Mouse (Mus musculus) adrenal gland, postnatal 10 days (tissue): ENCODE results near the gene Aph1a. TPM values are rescaled to one million over a fixed set of nuclear protein-coding genes. Genes with fewer than 3 reads are reported as not detected.
"Not testable (repeated sequence)": the region's sequence is repeated elsewhere in the genome, so short reads cannot be mapped to it uniquely, and the experiment has no call there.

Source experiments
- DNase-seq: peaks from one replicate; pipeline ENCODE4 v3.0.0; 2021; ENCODE audit warnings: mixed read lengths
- total RNA-seq, 2 experiments: library from RNA; stranded (reverse); gene quantifications; 2 replicates each; pipeline ENCODE4 v1.2.3; 2021

Gene Aph1a
- total RNA-seq, 2 experiments from 2014 or later: 167 to 171 TPM

- DNase-seq: no peak
Measured at GRCm38 (mm10) chr3:95916760-95917159, 23.0 kb downstream of the Aph1a start.

DNA sequence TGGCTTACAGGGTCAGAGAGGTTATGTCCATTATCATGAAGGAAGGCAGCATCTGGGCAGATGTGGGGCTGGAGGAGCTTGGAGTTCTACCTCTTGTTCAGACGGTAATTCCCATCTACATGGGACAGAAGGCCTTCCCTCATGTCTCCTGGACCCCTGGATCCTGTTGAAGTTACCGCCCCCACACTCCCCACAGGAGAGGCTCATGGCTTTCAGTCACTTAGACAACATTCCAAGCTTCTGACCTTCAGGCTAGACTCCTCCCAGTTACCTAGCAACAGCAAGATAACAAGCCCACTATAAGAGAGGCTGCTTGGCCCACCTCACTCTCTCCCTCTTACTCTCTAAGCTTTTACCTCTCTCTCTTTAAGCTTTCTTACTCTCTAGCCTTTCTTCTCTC is 26.8 kb downstream of the Aph1a start:
- DNase-seq: not testable (repeated sequence)

DNA sequence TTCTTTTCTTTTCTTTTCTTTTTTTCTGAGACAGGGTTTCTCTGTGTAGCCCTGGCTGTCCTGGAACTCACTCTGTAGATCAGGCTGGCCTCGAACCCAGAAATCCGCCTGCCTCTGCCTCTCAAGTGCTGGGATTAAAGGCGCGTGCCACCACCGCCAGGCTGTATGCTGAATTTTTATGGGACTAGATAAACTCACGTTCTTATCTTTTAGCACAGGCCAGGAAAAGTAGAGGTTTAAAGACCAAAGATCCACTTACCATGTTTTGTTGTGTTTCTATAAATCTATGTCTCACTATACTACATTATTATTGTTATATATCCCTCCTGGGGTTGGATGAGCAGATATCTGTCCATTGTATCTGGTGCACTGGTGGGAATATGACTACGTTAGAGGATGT is 29.7 kb downstream of the Aph1a start:
- not testable (repeated sequence) for DNase-seq

- no peak for DNase-seq
Measured at GRCm38 (mm10) chr3:95924185-95924584, 30.4 kb downstream of the Aph1a start.

- DNase-seq: no peak
Measured at GRCm38 (mm10) chr3:95925087-95925486, 31.3 kb downstream of the Aph1a start.

GRCm38 (mm10) chr3:95928261-95928657 is 34.5 kb downstream of the Aph1a start:
- DNase-seq: no peak

GRCm38 (mm10) chr3:95928658-95929503 is 35.1 kb downstream of the Aph1a start, which contains the start of gene Anp32e:
Anp32e (plus strand) TSS chr3:95929246.
- peak; percentile 98 for DNase-seq

GRCm38 (mm10) chr3:95929581-95930470 is 36.1 kb downstream of the Aph1a start:
- peak; percentile 71 for DNase-seq

- no peak for DNase-seq
Measured at GRCm38 (mm10) chr3:95930471-95930789, 36.7 kb downstream of the Aph1a start.

DNA sequence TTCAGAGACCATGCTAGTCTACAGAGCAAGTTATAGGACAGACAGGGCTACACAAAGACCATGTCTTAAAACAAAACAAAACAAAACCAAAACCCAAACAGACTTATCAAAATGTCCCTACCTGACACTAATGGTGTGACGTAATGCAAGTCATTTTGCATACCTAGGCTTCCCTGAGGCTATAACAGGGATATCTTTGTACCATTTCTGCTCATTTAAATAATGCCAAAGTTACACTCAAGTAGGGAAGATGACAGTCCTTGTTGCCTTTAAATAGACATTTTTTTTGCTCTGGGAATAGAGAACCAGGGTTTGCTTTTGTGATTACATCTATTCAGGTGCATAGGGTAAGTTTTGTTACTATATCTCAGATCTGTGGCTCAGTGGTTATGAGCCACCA is 37.7 kb downstream of the Aph1a start:
- no peak for DNase-seq

DNA sequence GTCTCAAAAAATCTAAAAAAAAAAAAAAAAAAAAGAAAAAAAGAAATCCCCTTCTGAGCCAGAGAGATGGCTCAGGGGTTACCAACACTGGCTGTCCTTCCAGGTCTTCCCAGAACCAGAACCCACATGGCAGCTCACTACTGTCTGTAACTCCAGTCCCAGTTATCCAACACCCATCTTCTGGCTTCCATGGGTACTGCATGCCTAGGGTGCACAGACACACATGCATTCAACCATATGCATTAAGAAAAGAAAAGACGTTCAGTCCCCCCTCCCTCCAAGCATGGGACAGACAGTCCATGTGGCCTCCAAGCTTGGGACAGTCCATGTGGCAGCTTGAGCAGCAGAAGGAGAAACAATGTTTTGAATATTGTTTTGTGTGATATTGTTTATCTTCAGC is 38.4 kb downstream of the Aph1a start:
- DNase-seq: no peak

- no peak for DNase-seq
Measured at GRCm38 (mm10) chr3:95932566-95932965, 38.8 kb downstream of the Aph1a start.

GRCm38 (mm10) chr3:95933111-95933750 is 39.5 kb downstream of the Aph1a start:
- DNase-seq: no peak

- DNase-seq: no peak
Measured at GRCm38 (mm10) chr3:95934448-95934847, 40.7 kb downstream of the Aph1a start.

DNA sequence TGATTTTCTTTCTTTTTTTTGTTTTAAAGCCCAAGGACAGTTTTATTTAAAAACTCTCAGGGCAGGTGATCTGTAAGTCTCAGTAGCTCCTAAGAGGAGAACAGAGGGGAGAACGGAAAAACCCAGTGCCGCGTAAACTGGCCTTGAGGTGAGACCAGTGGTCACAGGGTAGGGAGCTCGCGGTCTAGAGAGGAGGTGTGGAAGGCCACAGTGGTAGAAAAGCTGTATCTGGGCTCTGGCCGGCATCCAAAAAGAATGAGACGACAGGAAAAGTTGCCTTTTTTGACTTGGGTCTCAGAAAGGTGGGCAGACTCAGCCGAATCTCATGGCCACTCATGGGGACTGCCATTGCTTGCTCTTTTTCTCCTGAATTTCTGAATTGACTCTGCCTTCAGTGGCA is 44.4 kb downstream of the Aph1a start:
- DNase-seq: peak; percentile 47

- peak; percentile 34 for DNase-seq
Measured at GRCm38 (mm10) chr3:95938835-95939234, 45.1 kb downstream of the Aph1a start.

DNA sequence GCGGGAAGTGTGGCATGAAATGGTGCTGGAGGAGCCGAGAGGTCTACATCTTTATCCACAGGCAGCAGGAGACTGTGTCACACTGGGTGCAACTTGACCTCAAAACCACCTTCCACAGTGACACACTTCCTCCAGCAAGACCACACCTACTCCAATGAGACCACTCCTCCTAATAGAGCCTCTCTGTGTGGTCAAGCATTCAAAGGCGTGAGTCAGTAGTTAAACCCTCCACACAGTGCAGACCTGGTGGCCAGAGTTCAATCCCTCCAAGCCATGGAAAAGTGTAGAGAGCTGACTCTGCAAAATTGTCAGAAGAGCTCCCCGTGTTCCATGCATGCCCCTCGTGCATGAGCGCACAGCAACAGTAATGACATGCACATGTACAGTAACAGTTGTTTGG is 49.0 kb downstream of the Aph1a start:
- DNase-seq: no peak

- no peak for DNase-seq
Measured at GRCm38 (mm10) chr3:95943226-95943625, 49.5 kb downstream of the Aph1a start.

DNA sequence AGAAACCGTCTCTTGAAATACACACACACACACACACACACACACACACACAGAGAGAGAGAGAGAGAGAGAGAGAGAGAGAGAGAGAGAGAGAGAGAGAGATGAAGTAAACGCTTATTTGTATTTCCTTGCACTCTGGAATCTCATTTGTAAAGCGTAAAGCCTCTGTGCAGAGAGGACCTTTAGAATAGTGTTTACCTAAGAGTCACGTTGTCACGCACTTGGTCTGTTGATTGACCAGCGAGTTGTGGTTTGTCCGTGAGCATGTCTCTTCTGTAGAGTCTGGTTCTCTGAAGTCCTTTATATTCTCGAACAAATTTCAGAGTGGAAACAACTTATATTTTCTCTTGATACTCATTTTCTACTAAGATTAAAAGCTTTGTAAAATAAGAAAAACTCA is 51.0 kb downstream of the Aph1a start:
- DNase-seq: no peak

GRCm38 (mm10) chr3:95945731-95946240 is 52.0 kb downstream of the Aph1a start:
- DNase-seq: peak; percentile 55
